Mouse (Mus musculus) G1E (cell line): ENCODE results near the gene Runx3.

ENCODE experiments used
- CTCF ChIP-seq: IDR thresholded peaks from 2 replicates; pipeline ENCODE4 v1.5.1; 2012; ENCODE audit warnings: low read depth, low read length, inconsistent platforms, mixed read lengths
- GATA1 ChIP-seq: IDR thresholded peaks from 2 replicates; pipeline ENCODE4 v1.6.1; 2012; ENCODE audit warnings: borderline replicate concordance, low read length, inconsistent platforms, mixed read lengths
- GATA2 ChIP-seq: IDR thresholded peaks from 2 replicates; pipeline ENCODE4 v1.6.1; 2012; ENCODE audit warnings: low read depth, low read length, inconsistent platforms, borderline replicate concordance
- POLR2AphosphoS5 ChIP-seq: IDR thresholded peaks from 2 replicates; pipeline ENCODE4 v1.6.1; 2012; ENCODE audit warnings: low read depth, low read length, inconsistent platforms; ENCODE audit not compliant: insufficient replicate concordance
- TAL1 ChIP-seq: conservative IDR thresholded peaks from 2 replicates; pipeline ENCODE4 v1.6.1; 2012; ENCODE audit warnings: low read depth, low read length, inconsistent platforms, mixed read lengths

DNA sequence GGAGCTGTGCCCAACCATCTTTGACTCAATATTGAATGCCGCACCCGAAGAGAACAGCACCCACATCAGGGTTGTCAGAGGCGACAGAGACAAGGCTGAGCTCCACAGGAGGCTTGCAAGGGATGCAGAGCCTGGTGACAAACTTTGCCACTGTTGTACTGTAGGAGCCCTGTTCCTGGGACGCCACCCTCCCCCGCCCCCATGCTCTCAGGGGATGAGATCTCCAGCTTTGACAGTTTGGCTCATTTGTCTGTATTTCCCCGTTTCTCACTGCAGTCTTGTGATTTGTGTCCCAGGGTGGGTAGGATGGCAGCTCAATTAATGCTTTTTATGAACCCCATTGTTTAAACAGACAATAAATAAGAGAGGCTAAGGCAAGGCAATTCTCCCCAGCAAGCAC is 14.9 kb downstream of the Runx3 start:
- no peak for TF ChIP-seq CTCF
- TF ChIP-seq TAL1 = no peak
- TF ChIP-seq GATA1 = no peak
- no peak for TF ChIP-seq POLR2AphosphoS5
- no peak for TF ChIP-seq GATA2
